Mouse (Mus musculus): Measurements from ENCODE around the gene Samd8. TPM values are rescaled to one million over a fixed set of nuclear protein-coding genes. Genes with fewer than 3 reads are reported as not detected.
A peak's percentile ranks its signal among the peaks of the same experiment; 100 is the strongest.

Gene Samd8
- polyA plus RNA-seq, 1 experiment from 2014 or later = 10.0 TPM

GRCm38 (mm10) chr14:21825786-21826491 lies 75.6 kb downstream of the Samd8 start:
- Histone ChIP-seq H3K9me3 (replicated peaks) (no peaks in the 10 kb centered on the region), H3K27me3 (ENCODE audit: low read depth, poor library complexity, severe bottlenecking) (no peaks in the 10 kb centered on the region), H3K4me3 (no peak overlapping the region), H3K36me3 (no peaks in the 10 kb centered on the region), H3K27ac (replicated peaks) (no peak overlapping the region), H3K4me1 (peaks cover 12% of the 10 kb centered on the region)
- no peak for DNase-seq (ENCODE audit: low spot score)
- 86% methylated on average over 9 of the region's 9 CpGs for WGBS

DNA sequence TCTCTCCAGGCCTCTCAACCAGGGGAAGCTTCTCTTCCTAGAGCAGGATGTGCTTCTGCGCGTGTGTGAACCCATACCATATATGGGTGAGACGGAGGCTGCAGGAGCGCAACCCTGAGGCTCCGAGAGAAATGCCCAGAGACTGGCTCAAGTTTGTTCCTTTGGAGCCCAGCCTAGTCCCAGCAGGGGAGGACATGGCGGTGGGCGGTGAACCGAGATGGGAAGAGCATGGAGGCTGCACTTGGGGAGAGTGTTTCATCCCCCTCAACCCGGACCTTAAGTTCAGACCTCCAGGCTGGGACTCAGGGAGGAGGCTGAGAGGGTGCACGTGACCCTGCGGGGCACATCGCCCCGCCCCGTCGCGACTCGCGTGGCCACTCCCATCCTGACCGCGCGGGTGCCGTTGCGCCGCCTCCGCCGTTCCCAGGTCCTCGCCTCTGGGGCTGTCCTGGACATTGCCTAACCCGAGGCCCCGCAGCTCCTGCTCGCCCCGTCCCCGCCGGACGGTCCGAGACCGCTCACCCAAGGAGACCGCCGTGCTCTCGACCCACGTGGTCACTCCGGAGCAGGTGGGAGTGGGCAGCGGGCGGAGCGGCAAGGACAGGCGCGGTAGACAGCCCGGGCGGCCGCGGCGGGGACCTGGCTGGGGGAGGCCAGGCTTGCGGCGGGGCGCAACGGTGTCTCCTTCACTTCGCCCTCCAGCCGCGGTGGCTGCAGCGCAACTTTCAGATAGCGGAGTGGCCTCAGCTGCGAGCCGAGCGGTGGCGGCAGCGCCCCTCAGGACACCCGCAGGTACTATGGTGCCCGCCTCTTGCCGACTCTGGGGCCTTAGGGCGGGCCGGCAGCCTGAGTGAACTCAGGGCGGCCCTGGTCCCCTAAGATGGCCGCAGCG lies 80.8 kb downstream of the Samd8 start:
- no peaks in the 10 kb centered on the region for H3K27me3 ChIP-seq (ENCODE audit: low read depth, poor library complexity, severe bottlenecking)
- peak; percentile 97 for DNase-seq (ENCODE audit: low spot score)
- peaks cover 31% of the 10 kb centered on the region for H3K36me3 ChIP-seq
- under 1% methylated on average over 73 of the region's 73 CpGs for WGBS
- no peaks in the 10 kb centered on the region for H3K9me3 ChIP-seq (replicated peaks)
- H3K27ac ChIP-seq (replicated peaks) = peak overlapping the region; percentile 100
- H3K4me1 ChIP-seq = peaks cover 28% of the 10 kb centered on the region
- peak overlapping the region; percentile 96 for H3K4me3 ChIP-seq

DNA sequence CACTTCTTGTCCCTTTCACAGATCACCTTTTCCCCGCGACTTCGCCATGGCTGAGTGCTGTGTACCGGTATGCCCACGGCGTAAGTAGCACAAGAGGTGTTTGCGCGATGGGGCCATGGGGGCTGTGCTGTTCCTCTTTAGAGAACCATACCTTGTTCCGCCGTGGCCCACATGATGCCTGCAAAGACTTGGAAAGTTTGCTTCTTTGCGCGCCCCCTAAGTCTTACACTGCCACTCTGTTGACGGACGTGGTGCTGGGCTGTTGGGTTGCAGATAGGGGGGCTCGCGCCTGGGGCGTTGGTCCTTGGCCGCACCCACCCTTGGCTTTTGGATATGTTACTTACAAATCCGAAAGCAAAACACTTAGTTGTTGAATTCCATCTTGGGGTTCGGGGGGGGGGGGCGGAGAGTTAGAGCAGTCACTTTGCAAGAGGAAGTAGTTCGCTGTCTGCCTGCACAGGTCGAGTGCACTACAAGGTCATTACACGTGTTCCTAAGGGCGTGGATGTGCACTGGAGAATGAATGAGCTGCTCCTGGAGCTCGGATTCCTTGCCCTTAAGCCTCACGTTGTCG lies 81.6 kb downstream of the Samd8 start:
- WGBS = under 1% methylated on average over 28 of the region's 28 CpGs
- H3K4me1 ChIP-seq = peaks cover 28% of the 10 kb centered on the region
- no peak for DNase-seq (ENCODE audit: low spot score)

DNA sequence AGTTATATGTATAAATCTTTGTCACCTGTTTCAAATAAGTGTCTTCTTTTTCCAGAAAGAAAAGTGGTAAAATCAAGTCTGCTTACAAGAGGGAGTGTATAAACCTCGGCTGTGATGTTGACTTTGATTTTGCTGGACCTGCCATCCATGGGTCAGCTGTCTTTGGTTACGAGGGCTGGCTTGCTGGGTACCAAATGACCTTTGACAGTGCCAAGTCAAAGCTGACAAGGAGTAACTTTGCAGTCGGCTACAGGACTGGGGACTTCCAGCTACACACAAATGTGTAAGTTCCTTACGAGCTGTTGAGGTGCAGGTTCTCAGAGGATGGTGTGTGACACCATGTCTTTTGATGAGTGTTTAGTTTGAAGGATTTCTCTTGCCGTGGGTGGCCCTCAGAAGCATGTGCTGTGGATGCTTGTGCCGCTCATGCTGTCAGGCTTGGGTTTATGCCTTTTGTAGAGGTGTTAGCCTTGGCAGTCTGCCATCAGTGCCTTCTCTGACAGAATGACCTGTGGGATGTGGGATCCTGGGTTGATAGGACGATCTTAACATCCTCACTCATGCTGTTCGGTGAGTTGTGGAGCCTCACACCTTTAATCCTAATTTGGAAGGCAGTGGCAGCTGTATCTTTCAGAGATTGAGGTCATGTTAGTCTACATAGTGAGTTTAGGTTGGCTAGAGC lies 88.1 kb downstream of the Samd8 start:
- no peak for DNase-seq (ENCODE audit: low spot score)
- no peak overlapping the region for H3K27ac ChIP-seq (replicated peaks)
- peaks cover 98% of the 10 kb centered on the region for H3K36me3 ChIP-seq
- H3K4me3 ChIP-seq = no peak overlapping the region
- no peaks in the 10 kb centered on the region for H3K9me3 ChIP-seq (replicated peaks)
- 94% methylated on average over 8 of the region's 8 CpGs for WGBS
- no peaks in the 10 kb centered on the region for H3K27me3 ChIP-seq (ENCODE audit: low read depth, poor library complexity, severe bottlenecking)
- peaks cover 6% of the 10 kb centered on the region for H3K4me1 ChIP-seq

More for the DNA sequence above, 81.6 kb downstream of the Samd8 start:
- Histone ChIP-seq H3K27me3 (ENCODE audit: low read depth, poor library complexity, severe bottlenecking) (no peaks in the 10 kb centered on the region), H3K27ac (replicated peaks) (peak overlapping the region; percentile 100), H3K9me3 (replicated peaks) (no peaks in the 10 kb centered on the region), H3K4me3 (peak overlapping the region; percentile 96), H3K36me3 (peaks cover 38% of the 10 kb centered on the region)

DNA sequence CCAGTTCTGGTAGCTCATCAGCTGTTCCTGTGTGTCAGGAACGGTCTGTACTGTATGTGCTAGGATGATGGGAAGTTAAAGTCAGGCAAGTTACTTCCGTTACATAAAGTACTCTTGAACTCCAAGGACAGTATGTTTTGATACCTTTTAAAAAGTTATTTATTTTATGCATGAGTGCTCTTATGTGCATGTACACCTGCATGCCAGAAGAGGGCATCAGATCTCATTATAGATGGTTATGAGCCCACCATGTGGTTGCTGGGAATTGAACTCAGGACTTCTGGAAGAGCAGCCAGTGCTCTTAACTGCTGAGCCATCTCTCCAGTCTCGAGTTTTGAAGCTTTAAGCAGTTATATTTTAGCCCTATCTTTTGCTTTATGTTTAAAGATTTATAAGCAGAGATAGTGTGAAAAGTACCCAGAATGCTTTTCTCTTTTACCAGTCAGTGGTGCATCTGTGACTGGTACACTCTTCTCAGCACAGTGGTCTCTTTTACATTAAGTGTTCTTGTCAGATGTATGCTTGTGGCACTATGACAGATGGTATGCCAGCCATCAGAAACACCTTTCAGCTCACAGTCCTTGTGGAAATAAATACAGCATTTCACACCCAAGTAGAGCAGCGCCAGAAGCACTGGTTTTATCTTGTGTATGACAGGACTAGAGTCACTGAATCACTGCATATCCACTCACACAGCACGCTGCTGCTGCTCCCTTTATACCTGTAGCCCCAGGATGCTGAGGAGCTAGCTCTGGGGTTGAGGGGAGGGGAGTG lies 91.7 kb downstream of the Samd8 start:
- peaks cover 100% of the 10 kb centered on the region for H3K36me3 ChIP-seq
- H3K27ac ChIP-seq (replicated peaks) = no peak overlapping the region
- H3K27me3 ChIP-seq (ENCODE audit: low read depth, poor library complexity, severe bottlenecking) = no peaks in the 10 kb centered on the region
- peaks cover 7% of the 10 kb centered on the region for H3K4me1 ChIP-seq
- 96% methylated on average over 5 of the region's 5 CpGs for WGBS
- H3K9me3 ChIP-seq (replicated peaks) = no peaks in the 10 kb centered on the region
- no peak for DNase-seq (ENCODE audit: low spot score)
- H3K4me3 ChIP-seq = no peak overlapping the region

DNA sequence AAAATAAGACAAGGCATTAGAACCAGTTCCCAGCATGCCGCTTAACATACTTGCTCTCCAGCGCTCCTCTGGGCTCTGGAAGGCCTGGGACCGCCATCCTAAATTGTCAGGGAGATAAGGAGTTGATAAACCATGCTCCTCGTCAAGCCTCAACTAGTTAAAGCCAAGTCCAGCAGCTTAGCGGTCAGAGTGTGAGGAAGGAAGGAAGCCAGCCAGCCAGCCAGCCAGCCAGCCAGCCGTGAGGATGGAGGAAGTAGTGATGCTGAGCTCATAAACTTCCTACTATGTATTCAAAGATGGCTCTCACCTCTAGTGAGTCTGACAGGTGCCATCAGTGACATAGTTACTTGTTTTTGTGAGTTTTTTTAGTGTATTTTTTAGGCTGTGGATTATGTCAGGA lies 92.9 kb downstream of the Samd8 start:
- H3K4me1 ChIP-seq = peaks cover 19% of the 10 kb centered on the region
- DNase-seq (ENCODE audit: low spot score) = no peak
- H3K36me3 ChIP-seq = peaks cover 90% of the 10 kb centered on the region
- no peaks in the 10 kb centered on the region for H3K27me3 ChIP-seq (ENCODE audit: low read depth, poor library complexity, severe bottlenecking)
- H3K27ac ChIP-seq (replicated peaks) = no peak overlapping the region
- WGBS = 86% methylated on average over 6 of the region's 6 CpGs
- H3K9me3 ChIP-seq (replicated peaks) = no peaks in the 10 kb centered on the region
- no peak overlapping the region for H3K4me3 ChIP-seq

GRCm38 (mm10) chr14:21846827-21847380 lies 96.6 kb downstream of the Samd8 start:
- Histone ChIP-seq H3K4me1 (peaks cover 26% of the 10 kb centered on the region), H3K9me3 (replicated peaks) (no peaks in the 10 kb centered on the region), H3K27me3 (ENCODE audit: low read depth, poor library complexity, severe bottlenecking) (no peaks in the 10 kb centered on the region), H3K4me3 (peak overlapping the region; percentile 77), H3K27ac (replicated peaks) (peak overlapping the region; percentile 89), H3K36me3 (peaks cover 53% of the 10 kb centered on the region)
- 17% methylated on average over 10 of the region's 10 CpGs for WGBS
- no peak for DNase-seq (ENCODE audit: low spot score)

GRCm38 (mm10) chr14:21847381-21848165 lies 97.2 kb downstream of the Samd8 start:
- peak; percentile 79 for DNase-seq (ENCODE audit: low spot score)
- H3K27me3 ChIP-seq (ENCODE audit: low read depth, poor library complexity, severe bottlenecking) = no peaks in the 10 kb centered on the region
- no peaks in the 10 kb centered on the region for H3K9me3 ChIP-seq (replicated peaks)
- H3K4me1 ChIP-seq = peaks cover 26% of the 10 kb centered on the region
- H3K36me3 ChIP-seq = peaks cover 46% of the 10 kb centered on the region
- peak overlapping the region; percentile 77 for H3K4me3 ChIP-seq
- WGBS = under 1% methylated on average over 50 of the region's 50 CpGs
- peak overlapping the region; percentile 89 for H3K27ac ChIP-seq (replicated peaks)

Other genes starting within 250 kb of the Samd8 start
- not detected in 2 replicates for gene Dupd1, start 36.0 kb upstream of the Samd8 start, polyA plus RNA-seq (2016; fragmentation: Nextera tagmentation; extraction: Ambion mirVana)
- not detected in 2 replicates for gene Dusp13, start 650 bp downstream of the Samd8 start, polyA plus RNA-seq (2016; fragmentation: Nextera tagmentation; extraction: Ambion mirVana)
- gene Vdac2, start 74.7 kb downstream of the Samd8 start, polyA plus RNA-seq (2016; fragmentation: Nextera tagmentation; extraction: Ambion mirVana) = 287 and 301 TPM in 2 replicates
- 13.9 and 16.4 TPM in 2 replicates for gene Comtd1, start 98.4 kb downstream of the Samd8 start, polyA plus RNA-seq (2016; fragmentation: Nextera tagmentation; extraction: Ambion mirVana)
- 11.2 and 13.0 TPM in 2 replicates for gene Zfp503, start 239.1 kb downstream of the Samd8 start, polyA plus RNA-seq (2016; fragmentation: Nextera tagmentation; extraction: Ambion mirVana)

All from midbrain, embryonic 10.5 days (tissue).